Mouse (Mus musculus) ES-E14 (cell line): ENCODE data around the gene Aqp1. TPM values are rescaled to one million over a fixed set of nuclear protein-coding genes. Genes with fewer than 3 reads are reported as not detected.

Source experiments
- DNase-seq: peaks from one replicate; pipeline ENCODE4 v3.0.0-alpha.2; 2013; ENCODE audit warnings: low read depth, low spot score
- H3K27ac ChIP-seq: 2 replicates; pipeline ENCODE4 v1.5.1; 2012; ENCODE audit warnings: low read depth, mild to moderate bottlenecking, low read length, moderate library complexity, mixed read lengths; ENCODE audit not compliant: poor library complexity, insufficient read depth, severe bottlenecking
- H3K36me3 ChIP-seq: 2 replicates; pipeline ENCODE4 v1.6.1; 2012; ENCODE audit warnings: mild to moderate bottlenecking, low read length, moderate library complexity, mixed read lengths; ENCODE audit not compliant: control insufficient read depth, poor library complexity, insufficient read depth, severe bottlenecking
- H3K4me1 ChIP-seq, 2 experiments: fragments of 150-350 bp in 1 of 2; sonication (generic) in 1 of 2; 2 replicates each; pipeline ENCODE4 v1.6.1; 2012; ENCODE audit warnings: low read length in 2 of 2, mild to moderate bottlenecking in 1 of 2, mixed read lengths in 1 of 2; ENCODE audit not compliant: control insufficient read depth in 2 of 2, insufficient read depth in 2 of 2, poor library complexity in 1 of 2
- H3K4me3 ChIP-seq, 2 experiments: fragments of 150-350 bp in 1 of 2; sonication (generic) in 1 of 2; 2 replicates each; pipeline ENCODE4 v1.5.1; 2012; ENCODE audit warnings: low read length in 2 of 2, low read depth in 1 of 2, mild to moderate bottlenecking in 1 of 2, mixed read lengths in 1 of 2; ENCODE audit not compliant: insufficient read depth in 1 of 2, poor library complexity in 1 of 2, severe bottlenecking in 1 of 2
- H3K9ac ChIP-seq: 2 replicates; pipeline ENCODE4 v1.6.1; 2012; ENCODE audit warnings: low read depth, mild to moderate bottlenecking, low read length, mixed read lengths; ENCODE audit not compliant: poor library complexity, insufficient read depth, severe bottlenecking
- H3K9me3 ChIP-seq: fragments of 150-350 bp; sonication (generic); 2 replicates; pipeline ENCODE4 v1.6.1; 2012; ENCODE audit warnings: low read depth, mild to moderate bottlenecking, low read length; ENCODE audit not compliant: control insufficient read depth, insufficient read depth
- CHD2 ChIP-seq: IDR thresholded peaks from 2 replicates; pipeline ENCODE4 v1.6.1; 2014; ENCODE audit warnings: mild to moderate bottlenecking, low read depth, low read length, inconsistent platforms
- HCFC1 ChIP-seq: IDR thresholded peaks from 2 replicates; pipeline ENCODE4 v1.6.1; 2012; ENCODE audit warnings: low read length, inconsistent platforms, borderline replicate concordance; ENCODE audit not compliant: insufficient read depth
- MAFK ChIP-seq: IDR thresholded peaks from 2 replicates; pipeline ENCODE4 v1.6.1; 2014; ENCODE audit warnings: mild to moderate bottlenecking, low read depth, low read length, inconsistent platforms; ENCODE audit not compliant: insufficient read depth
- ZC3H11A ChIP-seq: IDR thresholded peaks from 2 replicates; pipeline ENCODE4 v1.6.1; 2012; ENCODE audit warnings: low read depth, mild to moderate bottlenecking, inconsistent platforms, low read length, borderline replicate concordance
- ZNF384 ChIP-seq: IDR thresholded peaks from 2 replicates; pipeline ENCODE4 v1.6.1; 2012; ENCODE audit warnings: low read depth, low read length, inconsistent platforms
- in situ Hi-C, 2 experiments: fragments of 600-800 bp; cut with MboI; formaldehyde crosslinking; loops; one replicate each; pipeline ENCODE4 v1.15.1; 2025; ENCODE audit warnings: low sequenced_read_pairs in 2 of 2, inconsistent platforms in 1 of 2; ENCODE audit not compliant: unreplicated experiment in 2 of 2
- total RNA-seq: library from RNA; depleted of rRNA; stranded (reverse); fragments of 300-350 nt; gene quantifications from 2 replicates; pipeline ENCODE4 v1.2.3, GENCODE M21; 2012

Gene Aqp1
- total RNA-seq, 1 experiment: 0.36 TPM

DNA sequence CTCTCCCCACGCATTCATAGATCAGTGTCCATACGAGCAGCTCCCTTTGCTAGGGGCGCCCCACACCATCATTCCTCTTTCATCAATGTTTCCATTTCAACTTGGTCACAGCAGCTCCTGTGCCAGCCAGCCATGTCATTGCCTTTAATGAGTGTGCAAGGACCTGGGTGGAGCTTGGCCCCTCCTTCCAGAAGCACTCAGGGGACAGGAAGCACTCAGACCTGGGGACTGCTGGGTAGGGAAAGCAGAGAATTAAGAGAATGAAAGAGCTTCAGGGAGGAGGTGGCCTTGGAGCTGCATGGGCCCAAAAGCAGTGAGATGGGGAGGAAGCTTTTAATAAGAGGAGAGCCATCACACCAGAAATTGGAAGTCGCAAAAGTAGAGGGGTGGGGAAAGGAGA, 45.7 kb downstream of the Aqp1 start:
- TF ChIP-seq HCFC1 (no peak), ZC3H11A (no peak), MAFK (no peak), CHD2 (no peak), ZNF384 (no peak)
- DNase-seq: no peak
- Histone ChIP-seq H3K4me3 (no peak overlapping the region), H3K4me1 (no peaks in the 10 kb centered on the region), H3K27ac (no peak overlapping the region), H3K9ac (no peak overlapping the region), H3K9me3 (no peaks in the 10 kb centered on the region), H3K36me3 (no peaks in the 10 kb centered on the region)
- in situ Hi-C loops: no loop called here

DNA sequence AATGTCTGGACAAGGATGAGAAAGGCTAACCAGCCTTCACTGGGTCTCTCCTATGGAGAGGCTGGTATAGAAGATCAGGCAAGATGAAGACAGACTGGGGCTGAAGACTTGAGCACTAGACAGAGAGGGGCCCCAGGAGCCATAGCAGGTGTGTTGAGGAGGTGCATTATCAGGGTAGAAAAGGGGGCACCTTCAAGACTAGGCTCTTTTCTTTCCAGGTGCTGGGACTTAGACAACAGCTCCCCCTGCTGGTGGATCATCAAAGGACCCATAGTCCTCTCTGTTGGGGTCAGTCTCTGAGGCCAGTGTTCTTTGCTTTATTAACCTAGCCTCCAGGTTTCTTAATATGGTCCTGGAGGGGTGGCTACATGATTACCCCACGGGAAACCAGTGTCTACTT, 47.7 kb downstream of the Aqp1 start:
- no peaks in the 10 kb centered on the region for H3K9me3 ChIP-seq
- H3K4me3 ChIP-seq: no peak overlapping the region
- TF ChIP-seq HCFC1: no peak
- TF ChIP-seq ZC3H11A: no peak
- H3K27ac ChIP-seq: no peak overlapping the region
- in situ Hi-C loops: no loop called here
- no peak overlapping the region for H3K9ac ChIP-seq
- no peaks in the 10 kb centered on the region; a peak in 1 of 4 replicates for H3K4me1 ChIP-seq
- DNase-seq: peak; percentile 24
- H3K36me3 ChIP-seq: no peaks in the 10 kb centered on the region

DNA sequence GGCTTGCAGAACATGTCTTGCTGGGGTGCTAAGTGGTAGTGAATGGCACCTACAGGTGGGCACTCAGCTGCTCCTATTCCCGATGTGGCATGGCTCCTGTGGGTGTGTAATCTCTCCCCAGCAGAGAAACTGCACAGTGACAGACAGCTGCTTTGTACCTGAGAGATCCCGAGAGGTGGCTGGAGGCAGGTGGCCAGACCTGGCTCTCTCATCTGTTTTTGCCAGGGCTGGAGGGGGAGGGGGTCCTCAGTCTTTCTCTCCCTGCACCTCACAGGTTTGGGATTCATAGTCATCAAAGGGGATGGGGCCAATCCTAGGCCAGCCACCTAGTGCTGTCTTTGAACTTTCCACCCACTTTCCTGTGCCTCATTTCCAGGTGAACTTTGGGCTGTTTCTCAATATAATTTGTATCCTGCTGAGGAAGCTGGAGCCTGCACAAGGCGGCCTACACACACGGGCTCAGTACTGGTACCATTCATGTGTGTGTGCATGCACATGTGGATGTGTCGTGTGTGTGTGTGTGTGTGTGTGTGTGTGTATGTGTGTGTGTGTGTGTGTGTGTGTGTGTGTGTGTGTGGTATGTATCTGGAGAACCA, 48.2 kb downstream of the Aqp1 start:
- H3K9me3 ChIP-seq: no peaks in the 10 kb centered on the region
- H3K4me3 ChIP-seq: no peak overlapping the region
- no peak overlapping the region for H3K9ac ChIP-seq
- in situ Hi-C loops: no loop called here
- DNase-seq: no peak
- H3K36me3 ChIP-seq: no peaks in the 10 kb centered on the region
- TF ChIP-seq CHD2: no peak
- no peak for TF ChIP-seq MAFK
- TF ChIP-seq ZNF384: no peak
- TF ChIP-seq ZC3H11A: no peak
- TF ChIP-seq HCFC1: no peak
- no peak overlapping the region for H3K27ac ChIP-seq
- H3K4me1 ChIP-seq: no peaks in the 10 kb centered on the region; a peak in 1 of 4 replicates

DNA sequence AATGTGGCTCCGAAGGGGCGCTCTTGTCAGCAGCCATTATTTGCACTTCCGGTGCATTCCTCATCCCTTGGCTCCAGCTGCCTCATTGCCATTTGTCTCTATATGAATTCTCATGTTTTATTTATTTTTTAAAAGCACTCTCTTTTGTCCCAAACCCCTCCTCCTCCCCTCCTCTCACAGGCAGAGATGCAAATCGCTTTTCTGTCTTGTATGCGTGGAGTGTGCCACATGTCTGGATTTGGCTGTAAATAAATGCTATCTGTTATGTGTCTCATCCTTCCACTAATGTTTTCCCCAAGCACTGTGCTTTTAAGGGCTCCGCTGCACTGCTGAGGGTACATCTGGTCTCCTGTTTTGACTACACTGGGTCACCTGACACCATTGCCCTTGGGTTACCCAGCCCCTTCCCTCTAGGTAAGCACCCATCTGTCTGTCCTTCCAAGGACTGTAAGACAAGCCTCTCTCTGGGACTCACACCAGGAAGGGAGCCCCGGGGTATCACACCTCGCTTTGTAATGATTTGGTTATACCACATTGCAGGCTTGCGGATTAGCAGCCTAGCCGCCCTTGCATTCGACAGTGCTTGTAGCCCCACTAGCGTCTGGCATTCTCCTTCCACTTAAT, 52.4 kb downstream of the Aqp1 start:
- TF ChIP-seq ZC3H11A: no peak
- TF ChIP-seq ZNF384: no peak
- no peak for TF ChIP-seq HCFC1
- no peak for TF ChIP-seq MAFK
- no peak for TF ChIP-seq CHD2
- H3K9me3 ChIP-seq: no peaks in the 10 kb centered on the region
- H3K27ac ChIP-seq: no peak overlapping the region
- H3K4me1 ChIP-seq: no peaks in the 10 kb centered on the region; a peak in 1 of 4 replicates
- no peak overlapping the region for H3K9ac ChIP-seq
- DNase-seq: no peak
- H3K4me3 ChIP-seq: no peak overlapping the region
- in situ Hi-C loops: no loop called here
- H3K36me3 ChIP-seq: no peaks in the 10 kb centered on the region
